Mouse (Mus musculus) myocyte (in vitro differentiated cells): ENCODE data around the gene Ercc8. TPM values are rescaled to one million over a fixed set of nuclear protein-coding genes. Genes with fewer than 3 reads are reported as not detected.

ENCODE experiments used
- H3K27me3 ChIP-seq: one replicate; pipeline ENCODE4 v1.6.1; 2011; ENCODE audit not compliant: control insufficient read depth, insufficient read depth, insufficient read length
- H3K36me3 ChIP-seq: one replicate; pipeline ENCODE4 v1.6.1; 2011; ENCODE audit not compliant: control insufficient read depth, insufficient read depth
- H3K4me2 ChIP-seq: one replicate; pipeline ENCODE4 v1.6.1; 2011; ENCODE audit warnings: low read depth, control low read depth
- H3K4me3 ChIP-seq: one replicate; pipeline ENCODE4 v1.5.1; 2011; ENCODE audit warnings: mild to moderate bottlenecking, control low read depth, moderate library complexity
- H3K79me2 ChIP-seq: one replicate; pipeline ENCODE4 v1.6.1; 2011; ENCODE audit not compliant: control insufficient read depth, insufficient read depth
- H3ac ChIP-seq: one replicate; pipeline ENCODE4 v1.6.1; 2011; ENCODE audit not compliant: control insufficient read depth, insufficient read length
- CEBPB ChIP-seq: IDR thresholded peaks from 2 replicates; pipeline ENCODE4 v1.6.1; 2011; ENCODE audit warnings: mild to moderate bottlenecking, moderate library complexity; ENCODE audit not compliant: poor library complexity, insufficient read depth, severe bottlenecking
- E2F4 ChIP-seq: IDR thresholded peaks from one replicate; pipeline ENCODE4 v1.6.1; 2011; ENCODE audit warnings: mild to moderate bottlenecking, control low read depth, moderate library complexity; ENCODE audit not compliant: insufficient read depth
- MAX ChIP-seq: IDR thresholded peaks from one replicate; pipeline ENCODE4 v1.6.1; 2011; ENCODE audit warnings: low read depth, mild to moderate bottlenecking, control low read depth
- MYOD1 ChIP-seq, 3 experiments: IDR thresholded peaks; one replicate each; pipeline ENCODE4 v1.6.1; 2011; ENCODE audit warnings: control low read depth in 2 of 3, low read depth in 2 of 3, mild to moderate bottlenecking in 2 of 3, moderate library complexity in 1 of 3; ENCODE audit not compliant: insufficient read length in 2 of 3, control insufficient read depth in 1 of 3
- MYOG ChIP-seq, 3 experiments: IDR thresholded peaks; one replicate each; pipeline ENCODE4 v1.6.1; 2011; ENCODE audit warnings: control low read depth in 2 of 3, low read depth in 2 of 3, mild to moderate bottlenecking in 2 of 3; ENCODE audit not compliant: insufficient read length in 2 of 3, control insufficient read depth in 1 of 3, insufficient read depth in 1 of 3
- POLR2A ChIP-seq: IDR thresholded peaks from one replicate; pipeline ENCODE4 v1.6.1; 2011; ENCODE audit warnings: low read depth, mild to moderate bottlenecking, control low read depth, moderate library complexity; ENCODE audit not compliant: insufficient read length
- POLR2AphosphoS2 ChIP-seq: IDR thresholded peaks from one replicate; pipeline ENCODE4 v1.6.1; 2011; ENCODE audit warnings: low read depth, control low read depth; ENCODE audit not compliant: insufficient read length
- REST ChIP-seq: IDR thresholded peaks from one replicate; pipeline ENCODE4 v1.6.1; 2011; ENCODE audit warnings: mild to moderate bottlenecking, control low read depth, moderate library complexity; ENCODE audit not compliant: insufficient read depth, insufficient read length
- SRF ChIP-seq: IDR thresholded peaks from one replicate; pipeline ENCODE4 v1.6.1; 2011; ENCODE audit warnings: low read depth; ENCODE audit not compliant: control insufficient read depth, insufficient read length
- TCF12 ChIP-seq: IDR thresholded peaks from one replicate; pipeline ENCODE4 v1.6.1; 2011; ENCODE audit warnings: mild to moderate bottlenecking, control low read depth; ENCODE audit not compliant: poor library complexity, insufficient read depth, severe bottlenecking
- TCF3 ChIP-seq: IDR thresholded peaks from one replicate; pipeline ENCODE4 v1.6.1; 2011; ENCODE audit warnings: low read depth, control low read depth; ENCODE audit not compliant: insufficient read length
- USF1 ChIP-seq: IDR thresholded peaks from one replicate; pipeline ENCODE4 v1.6.1; 2011; ENCODE audit warnings: low read depth, mild to moderate bottlenecking, control low read depth, moderate library complexity
- polyA plus RNA-seq: library from polyadenylated mRNA; unstranded; fragments of >200 nt; fragmentation: generic; extraction: Trizol; gene quantifications from one replicate; pipeline ENCODE4 v1.2.1, GENCODE M21; 2012; ENCODE audit warnings: missing spikeins

Gene Ercc8
- polyA plus RNA-seq, 1 experiment: 5.2 TPM

- Histone ChIP-seq H3K79me2 (no peaks in the 10 kb centered on the region), H3K4me2 (no peak overlapping the region), H3K4me3 (no peak overlapping the region), H3K36me3 (no peaks in the 10 kb centered on the region), H3ac (no peak overlapping the region), H3K27me3 (peaks cover 8% of the 10 kb centered on the region)
- no peak for TF ChIP-seq REST
- no peak for TF ChIP-seq SRF
- TF ChIP-seq USF1: no peak
- TF ChIP-seq POLR2AphosphoS2: no peak
- TF ChIP-seq MYOD1 (IDR thresholded peaks at IDR 0.05; ENCODE audit: control insufficient read depth in 1 of 3, insufficient read length in 2 of 3, low read depth in 2 of 3): no peak
- TF ChIP-seq TCF3: no peak
- TF ChIP-seq E2F4: no peak
- TF ChIP-seq CEBPB: no peak
- no peak for TF ChIP-seq MYOG (IDR thresholded peaks at IDR 0.05; ENCODE audit: control insufficient read depth in 1 of 3, insufficient read depth in 1 of 3, insufficient read length in 2 of 3, low read depth in 2 of 3)
- TF ChIP-seq POLR2A: no peak
- TF ChIP-seq TCF12: no peak
- TF ChIP-seq MAX: no peak
These were observed 54.0 kb downstream of the Ercc8 start for GRCm38 (mm10) chr13:108212397-108213018.

- peak within 1 kb of the TSS; percentile 18 for H3K4me3 ChIP-seq
- H3ac ChIP-seq: peak within 1 kb of the TSS; percentile 13
- H3K4me2 ChIP-seq: peak within 1 kb of the TSS; percentile 92
- H3K36me3 ChIP-seq: no peaks in the 10 kb centered on the region
- H3K79me2 ChIP-seq: no peaks in the 10 kb centered on the region
- peak in 1 of 3 experiments; percentile 45 for TF ChIP-seq MYOD1 (IDR thresholded peaks at IDR 0.05; ENCODE audit: control insufficient read depth in 1 of 3, insufficient read length in 2 of 3, low read depth in 2 of 3)
- no peak for TF ChIP-seq E2F4
- peaks cover 14% of the 10 kb centered on the region for H3K27me3 ChIP-seq
These were observed 55.6 kb downstream of the Ercc8 start, which contains the start of gene Elovl7 for GRCm38 (mm10) chr13:108214081-108214484. Gene Elovl7, plus strand, starts transcription at chr13:108214404.

GRCm38 (mm10) chr13:108214485-108215107 lies 56.1 kb downstream of the Ercc8 start:
- Histone ChIP-seq H3ac (peak overlapping the region; percentile 13), H3K27me3 (peaks cover 19% of the 10 kb centered on the region), H3K36me3 (no peaks in the 10 kb centered on the region), H3K79me2 (no peaks in the 10 kb centered on the region), H3K4me2 (peak overlapping the region; percentile 92), H3K4me3 (peak overlapping the region; percentile 18)
- TF ChIP-seq TCF12: no peak
- no peak for TF ChIP-seq TCF3
- no peak for TF ChIP-seq REST
- TF ChIP-seq USF1: no peak
- TF ChIP-seq SRF: no peak
- no peak for TF ChIP-seq MYOD1 (IDR thresholded peaks at IDR 0.05; ENCODE audit: control insufficient read depth in 1 of 3, insufficient read length in 2 of 3, low read depth in 2 of 3)
- TF ChIP-seq MYOG (IDR thresholded peaks at IDR 0.05; ENCODE audit: control insufficient read depth in 1 of 3, insufficient read depth in 1 of 3, insufficient read length in 2 of 3, low read depth in 2 of 3): no peak
- no peak for TF ChIP-seq POLR2AphosphoS2
- no peak for TF ChIP-seq POLR2A
- no peak for TF ChIP-seq CEBPB
- TF ChIP-seq MAX: no peak

GRCm38 (mm10) chr13:108215231-108215780 lies 56.8 kb downstream of the Ercc8 start:
- Histone ChIP-seq H3K4me2 (peak overlapping the region; percentile 92), H3K27me3 (peaks cover 22% of the 10 kb centered on the region), H3K79me2 (no peaks in the 10 kb centered on the region), H3K4me3 (peak overlapping the region; percentile 18), H3K36me3 (no peaks in the 10 kb centered on the region), H3ac (no peak overlapping the region)
- TF ChIP-seq POLR2A: no peak
- no peak for TF ChIP-seq REST

- Histone ChIP-seq H3K36me3 (no peaks in the 10 kb centered on the region), H3K4me2 (no peak overlapping the region), H3ac (no peak overlapping the region), H3K4me3 (no peak overlapping the region), H3K27me3 (peaks cover 14% of the 10 kb centered on the region), H3K79me2 (no peaks in the 10 kb centered on the region)
- TF ChIP-seq TCF12 (no peak), SRF (no peak), MYOG (IDR thresholded peaks at IDR 0.05; ENCODE audit: control insufficient read depth in 1 of 3, insufficient read depth in 1 of 3, insufficient read length in 2 of 3, low read depth in 2 of 3) (no peak), POLR2AphosphoS2 (no peak), MYOD1 (IDR thresholded peaks at IDR 0.05; ENCODE audit: control insufficient read depth in 1 of 3, insufficient read length in 2 of 3, low read depth in 2 of 3) (no peak), MAX (no peak), CEBPB (no peak), POLR2A (no peak), TCF3 (no peak), E2F4 (no peak), REST (no peak), USF1 (no peak)
These were observed 61.2 kb downstream of the Ercc8 start for GRCm38 (mm10) chr13:108219773-108220172.
